ENCODE assay signal across 20 mouse cellular contexts in genomic region chr2:26480911-26481310, GRCm38 (mm10). TPM values are rescaled to one million over a fixed set of nuclear protein-coding genes. Genes with fewer than 3 reads are reported as not detected.
DNase-seq lines count a peak whose midpoint lies in the region; ATAC-seq lines count a peak whose summit lies in the region.
"Had no signal": no experiment of that assay in that cellular context is flagged by ENCODE, and none has a peak within 500 bp of the region (broad histone marks: within the 10 kb centered on the region; RNA-seq: fewer than 3 reads in every experiment).

No protein-coding gene starts in this region.

- WGBS in forebrain, embryonic 13.5 days = 95% methylated on average over 12 of the region's 12 CpGs
- 93% methylated on average over 12 of the region's 12 CpGs for WGBS in forebrain, embryonic 11.5 days
- WGBS in hindbrain, embryonic 11.5 days = 92% methylated on average over 12 of the region's 12 CpGs
- WGBS in hindbrain, embryonic 14.5 days = 94% methylated on average over 12 of the region's 12 CpGs
- WGBS in lung, embryonic 16.5 days = 87% methylated on average over 12 of the region's 12 CpGs
- WGBS in hindbrain, embryonic 13.5 days = 93% methylated on average over 12 of the region's 12 CpGs

- H3K4me1 ChIP-seq in forebrain, embryonic 13.5 days = peaks cover 73% of the 10 kb centered on the region
- H3K4me1 ChIP-seq in forebrain, embryonic 11.5 days (replicated peaks; ENCODE audit: control insufficient read depth, insufficient read depth, low read length) = peaks cover 46% of the 10 kb centered on the region
- peaks cover 40% of the 10 kb centered on the region for H3K4me1 ChIP-seq in hindbrain, embryonic 11.5 days (replicated peaks; ENCODE audit: control insufficient read depth, insufficient read depth, low read length)
- peaks cover 59% of the 10 kb centered on the region for H3K4me1 ChIP-seq in hindbrain, embryonic 14.5 days (replicated peaks; ENCODE audit: control insufficient read depth, insufficient read depth, low read length)
- peaks cover 35% of the 10 kb centered on the region for H3K4me1 ChIP-seq in lung, embryonic 16.5 days (replicated peaks; ENCODE audit: control insufficient read depth, insufficient read depth, low read length)
- peaks cover 94% of the 10 kb centered on the region for H3K4me1 ChIP-seq in hindbrain, embryonic 13.5 days (replicated peaks)

- H3K4me2 ChIP-seq in forebrain, embryonic 13.5 days = no peak overlapping the region
- no peak overlapping the region for H3K4me2 ChIP-seq in forebrain, embryonic 11.5 days (ENCODE audit: low read depth, low read length, severe bottlenecking)
- H3K4me2 ChIP-seq in hindbrain, embryonic 11.5 days (replicated peaks; ENCODE audit: low read depth, low read length) = no peak overlapping the region
- H3K4me2 ChIP-seq in hindbrain, embryonic 14.5 days (replicated peaks) = no peak overlapping the region
- no peak overlapping the region for H3K4me2 ChIP-seq in lung, embryonic 16.5 days (ENCODE audit: low read depth, low read length)
- no peak overlapping the region for H3K4me2 ChIP-seq in hindbrain, embryonic 13.5 days
- H3K4me2 ChIP-seq: embryonic facial prominence, embryonic 12.5 days; liver, embryonic 13.5 days had no signal

- no peak for DNase-seq in forebrain, embryonic 11.5 days (ENCODE audit: low spot score)
- DNase-seq in hindbrain, embryonic 11.5 days (ENCODE audit: low spot score) = no peak
- DNase-seq in hindbrain, embryonic 14.5 days (ENCODE audit: low spot score) = no peak
- no peak for DNase-seq in lung, postnatal 10 days
- DNase-seq in left cerebral cortex, postnatal 25 days (ENCODE audit: low spot score in 2 of 2) = no peak
- DNase-seq: adrenal gland, postnatal 10 days; cerebellum, adult 18-20 months; cerebellum, postnatal 25 days; gastrocnemius, postnatal 36 days; kidney, adult 9 months; layer of hippocampus, adult 9-11 months; liver, embryonic 13.5 days; lung, adult 2 months; thymus, postnatal 25 days had no signal

- no peak for ATAC-seq in forebrain, embryonic 13.5 days
- ATAC-seq in forebrain, embryonic 11.5 days (replicated peaks; ENCODE audit: low FRiP score) = no peak
- ATAC-seq in hindbrain, embryonic 11.5 days (ENCODE audit: low FRiP score) = no peak
- no peak for ATAC-seq in hindbrain, embryonic 14.5 days (ENCODE audit: low FRiP score)
- ATAC-seq in lung, embryonic 16.5 days (ENCODE audit: low read depth) = no peak
- ATAC-seq in hindbrain, embryonic 13.5 days (ENCODE audit: low FRiP score) = no peak
- ATAC-seq: forebrain, embryonic 14.5 days had no signal

- peak overlapping the region; percentile 99; the same call in 1 of the 2 replicates for H3K27ac ChIP-seq in forebrain, embryonic 13.5 days
- H3K27ac ChIP-seq in forebrain, embryonic 11.5 days (ENCODE audit: low read depth, low read length) = no peak overlapping the region
- H3K27ac ChIP-seq in hindbrain, embryonic 11.5 days (ENCODE audit: low read depth, low read length) = 0 out of 2 replicates have a peak overlapping the region, but pooled peaks have one; percentile 11
- no peak overlapping the region for H3K27ac ChIP-seq in hindbrain, embryonic 14.5 days
- no peak overlapping the region for H3K27ac ChIP-seq in lung, embryonic 16.5 days (ENCODE audit: low read length)
- H3K27ac ChIP-seq in hindbrain, embryonic 13.5 days = 0 out of 2 replicates have a peak overlapping the region, but pooled peaks have one; percentile 30
- H3K27ac ChIP-seq: embryonic facial prominence, embryonic 12.5 days; liver, embryonic 13.5 days; macrophage had no signal

- peaks cover 94% of the 10 kb centered on the region for H3K36me3 ChIP-seq in forebrain, embryonic 13.5 days (ENCODE audit: poor library complexity, severe bottlenecking)
- H3K36me3 ChIP-seq in forebrain, embryonic 11.5 days (ENCODE audit: control insufficient read depth, insufficient read depth, low read length) = peaks cover 40% of the 10 kb centered on the region
- H3K36me3 ChIP-seq in hindbrain, embryonic 11.5 days (ENCODE audit: control insufficient read depth, insufficient read depth, low read length) = peaks cover 42% of the 10 kb centered on the region
- peaks cover 46% of the 10 kb centered on the region for H3K36me3 ChIP-seq in hindbrain, embryonic 14.5 days (replicated peaks; ENCODE audit: control insufficient read depth, insufficient read depth)
- peaks cover 54% of the 10 kb centered on the region for H3K36me3 ChIP-seq in lung, embryonic 16.5 days (ENCODE audit: control insufficient read depth, insufficient read depth, low read length)
- H3K36me3 ChIP-seq in hindbrain, embryonic 13.5 days = peaks cover 43% of the 10 kb centered on the region

- H3K9me3 ChIP-seq in forebrain, embryonic 13.5 days (replicated peaks) = no peaks in the 10 kb centered on the region
- no peaks in the 10 kb centered on the region for H3K9me3 ChIP-seq in forebrain, embryonic 11.5 days (ENCODE audit: control insufficient read depth, low read length)
- no peaks in the 10 kb centered on the region for H3K9me3 ChIP-seq in hindbrain, embryonic 11.5 days (ENCODE audit: control insufficient read depth, low read length)
- no peaks in the 10 kb centered on the region for H3K9me3 ChIP-seq in hindbrain, embryonic 14.5 days (ENCODE audit: control insufficient read depth, low read length)
- H3K9me3 ChIP-seq in lung, embryonic 16.5 days (ENCODE audit: control insufficient read depth, low read length) = no peaks in the 10 kb centered on the region
- H3K9me3 ChIP-seq in hindbrain, embryonic 13.5 days = no peaks in the 10 kb centered on the region
- H3K9me3 ChIP-seq: embryonic facial prominence, embryonic 12.5 days; liver, embryonic 13.5 days had no signal

- intact Hi-C loops in left cerebral cortex, postnatal 25 days (cut with DNase I) = no loop called here

- H3K4me3 ChIP-seq in forebrain, embryonic 13.5 days = no peak overlapping the region
- no peak overlapping the region for H3K4me3 ChIP-seq in forebrain, embryonic 11.5 days (ENCODE audit: low read depth, low read length)
- no peak overlapping the region for H3K4me3 ChIP-seq in hindbrain, embryonic 11.5 days (ENCODE audit: low read depth, low read length)
- no peak overlapping the region for H3K4me3 ChIP-seq in hindbrain, embryonic 14.5 days (replicated peaks; ENCODE audit: low read length)
- H3K4me3 ChIP-seq in lung, embryonic 16.5 days (ENCODE audit: low read length) = no peak overlapping the region
- no peak overlapping the region for H3K4me3 ChIP-seq in hindbrain, embryonic 13.5 days
- H3K4me3 ChIP-seq: embryonic facial prominence, embryonic 12.5 days; liver, embryonic 13.5 days had no signal

- H3K9ac ChIP-seq in forebrain, embryonic 13.5 days = no peak overlapping the region
- no peak overlapping the region for H3K9ac ChIP-seq in forebrain, embryonic 11.5 days (ENCODE audit: low read length)
- H3K9ac ChIP-seq in hindbrain, embryonic 11.5 days (ENCODE audit: low read depth, low read length) = no peak overlapping the region
- no peak overlapping the region for H3K9ac ChIP-seq in hindbrain, embryonic 14.5 days
- peak overlapping the region; percentile 34; the same call in 1 of the 2 replicates for H3K9ac ChIP-seq in lung, embryonic 16.5 days (ENCODE audit: low read length)
- no peak overlapping the region for H3K9ac ChIP-seq in hindbrain, embryonic 13.5 days
- H3K9ac ChIP-seq: embryonic facial prominence, embryonic 12.5 days; liver, embryonic 13.5 days had no signal

- no peaks in the 10 kb centered on the region for H3K27me3 ChIP-seq in forebrain, embryonic 13.5 days
- no peaks in the 10 kb centered on the region for H3K27me3 ChIP-seq in forebrain, embryonic 11.5 days (ENCODE audit: control insufficient read depth, insufficient read depth, low read length)
- no peaks in the 10 kb centered on the region for H3K27me3 ChIP-seq in hindbrain, embryonic 11.5 days (ENCODE audit: control insufficient read depth, insufficient read depth, low read length)
- no peaks in the 10 kb centered on the region for H3K27me3 ChIP-seq in hindbrain, embryonic 14.5 days (ENCODE audit: control insufficient read depth, insufficient read depth, low read length)
- no peaks in the 10 kb centered on the region for H3K27me3 ChIP-seq in lung, embryonic 16.5 days (ENCODE audit: control insufficient read depth, insufficient read depth, low read depth, low read length)
- no peaks in the 10 kb centered on the region for H3K27me3 ChIP-seq in hindbrain, embryonic 13.5 days
- H3K27me3 ChIP-seq: embryonic facial prominence, embryonic 12.5 days; liver, embryonic 13.5 days had no signal

RNA-seq across cellular contexts. Expression of gene Notch1, which starts 35.6 kb away (rescaled TPM):
- polyA plus RNA-seq in forebrain, embryonic 13.5 days (2015; fragmentation: Nextera tagmentation; extraction: Ambion mirVana) = 28.1 and 32.8 TPM in 2 replicates
- polyA plus RNA-seq in forebrain, embryonic 11.5 days (2014; fragmentation: Nextera tagmentation; extraction: Ambion mirVana) = 68.3 and 70.9 TPM in 2 replicates
- 48.9 and 66.8 TPM in 2 replicates for polyA plus RNA-seq in hindbrain, embryonic 11.5 days (2014; fragmentation: Nextera tagmentation; extraction: Ambion mirVana)
- polyA plus RNA-seq in hindbrain, embryonic 14.5 days (2014; fragmentation: Nextera tagmentation; extraction: Ambion mirVana) = 23.3 and 25.6 TPM in 2 replicates
- 20.5 and 22.0 TPM in 2 replicates for polyA plus RNA-seq in lung, embryonic 16.5 days (2015; fragmentation: Nextera tagmentation; extraction: Ambion mirVana)
- polyA plus RNA-seq in hindbrain, embryonic 13.5 days (2015; fragmentation: Nextera tagmentation; extraction: Ambion mirVana) = 17.5 and 19.2 TPM in 2 replicates
- total RNA-seq in left cerebral cortex, postnatal 25 days (2021) = 10 to 100 TPM; 17.4 to 28.9 TPM

RNA-seq across cellular contexts. Expression of gene Sec16a, which starts 35.9 kb away (rescaled TPM):
- polyA plus RNA-seq in forebrain, embryonic 13.5 days (2015; fragmentation: Nextera tagmentation; extraction: Ambion mirVana) = 16.9 and 22.5 TPM in 2 replicates
- polyA plus RNA-seq in forebrain, embryonic 11.5 days (2014; fragmentation: Nextera tagmentation; extraction: Ambion mirVana) = 39.3 and 40.9 TPM in 2 replicates
- 29.6 and 31.2 TPM in 2 replicates for polyA plus RNA-seq in hindbrain, embryonic 11.5 days (2014; fragmentation: Nextera tagmentation; extraction: Ambion mirVana)
- 29.1 and 30.0 TPM in 2 replicates for polyA plus RNA-seq in hindbrain, embryonic 14.5 days (2014; fragmentation: Nextera tagmentation; extraction: Ambion mirVana)
- polyA plus RNA-seq in lung, embryonic 16.5 days (2015; fragmentation: Nextera tagmentation; extraction: Ambion mirVana) = 21.8 and 23.2 TPM in 2 replicates
- polyA plus RNA-seq in hindbrain, embryonic 13.5 days (2015; fragmentation: Nextera tagmentation; extraction: Ambion mirVana) = 18.3 and 18.5 TPM in 2 replicates
- total RNA-seq in left cerebral cortex, postnatal 25 days (2021) = 10 to 100 TPM; 43.1 to 49.2 TPM

Comparison
In these comparisons a context has a peak if more than half of its experiments do, and no peak if none do; other contexts are left out.
1. H3K27ac ChIP-seq: peak in forebrain, embryonic 13.5 days (single experiment), hindbrain, embryonic 11.5 days (single experiment) and hindbrain, embryonic 13.5 days (single experiment); none in forebrain, embryonic 11.5 days (single experiment), hindbrain, embryonic 14.5 days (single experiment) and lung, embryonic 16.5 days (single experiment).